Mouse (Mus musculus) left cerebral cortex, postnatal 36 days (tissue): ENCODE data around the gene Dtx3l. TPM values are rescaled to one million over a fixed set of nuclear protein-coding genes. Genes with fewer than 3 reads are reported as not detected.
A peak's percentile ranks its signal among the peaks of the same experiment; 100 is the strongest.
"Not testable (repeated sequence)": the region's sequence is repeated elsewhere in the genome, so short reads cannot be mapped to it uniquely, and the experiment has no call there.

Experiments
- DNase-seq, 2 experiments: peaks; one replicate each; pipeline ENCODE4 v3.0.0; 2021 to 2022; ENCODE audit warnings: low spot score in 2 of 2, mixed read lengths in 1 of 2
- intact Hi-C: fragments of 180-260 bp; cut with DNase I; formaldehyde crosslinking; loops from one replicate; pipeline ENCODE4 v1.15.1; 2025
- total RNA-seq, 2 experiments: library from RNA; stranded (reverse); gene quantifications; 2 replicates each; pipeline ENCODE4 v1.2.3; 2021

Dtx3l gene
- total RNA-seq = 1 to 10 TPM; 3.9 to 4.2 TPM

DNA sequence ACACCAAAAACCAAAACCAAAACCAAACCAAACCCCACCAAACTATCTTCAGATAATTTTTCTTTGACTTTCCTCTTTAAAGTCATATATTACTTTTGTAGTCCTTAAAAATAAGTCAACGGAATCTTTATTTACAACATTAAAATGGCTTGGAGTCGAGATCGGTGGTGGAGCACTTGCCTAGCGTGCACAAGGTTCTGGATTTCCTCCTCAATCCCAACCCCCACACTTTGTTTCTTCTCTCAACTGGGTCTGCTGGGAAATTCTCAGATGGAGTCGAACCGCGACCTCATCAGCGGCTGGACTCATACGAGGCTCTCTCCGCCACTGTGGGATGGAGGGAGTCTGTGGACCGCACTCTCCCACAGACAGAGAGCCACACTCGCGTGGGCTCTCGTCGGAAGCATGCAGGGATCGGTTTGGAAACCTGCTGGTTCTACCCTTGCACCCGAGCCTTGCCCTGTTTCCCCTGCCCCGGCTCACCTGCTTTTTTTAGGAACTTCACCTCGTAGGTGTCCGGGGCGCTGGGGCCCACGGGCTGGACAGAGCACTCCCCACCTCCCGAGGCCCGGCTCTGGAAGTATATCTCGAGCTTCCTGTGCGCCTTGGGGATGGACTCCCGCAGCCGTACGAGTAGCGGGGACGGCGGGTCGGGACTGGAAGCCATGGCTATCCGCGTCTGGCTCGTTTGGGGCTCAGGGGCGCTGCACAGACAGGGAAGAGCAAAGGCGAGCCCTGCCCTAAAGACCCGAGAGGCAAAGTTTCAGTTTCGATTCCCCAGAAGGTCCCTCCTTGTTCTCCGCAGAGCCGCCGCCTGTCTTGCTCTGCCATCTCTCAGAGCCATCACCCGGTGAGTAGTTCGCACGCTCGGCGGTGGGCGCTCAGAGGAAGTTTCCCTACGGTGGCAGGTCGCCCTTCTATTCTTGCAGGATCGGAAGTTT lies at the start of gene Dtx3l, which contains the start of gene Parp9:
Gene Dtx3l, minus strand, starts transcription at position 941 of the 941 bp plus-strand sequence.
Gene Parp9, plus strand, starts transcription at position 260 of the 941 bp plus-strand sequence.
- DNase-seq = peak; percentile 28 to 35
- intact Hi-C loops = loop anchor here (2.0 kb wide), 1 partner anchor 68 kb away; the partner anchor contains the start of gene Parp14

DNA sequence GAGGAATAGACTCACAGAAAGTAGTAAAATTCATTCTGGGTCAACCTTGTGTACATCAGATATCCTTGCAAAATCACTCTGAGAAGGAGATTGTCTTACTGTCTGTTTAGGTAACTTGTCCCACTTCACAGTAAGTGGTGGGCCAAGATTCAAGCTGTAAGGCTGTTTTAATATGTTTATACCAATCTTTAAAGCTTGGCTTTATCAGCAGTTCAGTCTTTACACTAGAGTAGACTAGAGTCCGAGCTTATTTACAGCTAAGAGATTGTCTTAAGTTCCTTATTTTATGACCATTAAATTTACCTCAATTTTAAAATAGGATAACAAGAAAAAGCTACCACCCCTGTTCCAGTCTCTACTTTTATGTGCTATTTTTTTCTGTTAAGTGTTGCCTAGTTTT lies 49.0 kb upstream of the Dtx3l start:
- intact Hi-C loops = no loop called here
- DNase-seq = no peak

DNA sequence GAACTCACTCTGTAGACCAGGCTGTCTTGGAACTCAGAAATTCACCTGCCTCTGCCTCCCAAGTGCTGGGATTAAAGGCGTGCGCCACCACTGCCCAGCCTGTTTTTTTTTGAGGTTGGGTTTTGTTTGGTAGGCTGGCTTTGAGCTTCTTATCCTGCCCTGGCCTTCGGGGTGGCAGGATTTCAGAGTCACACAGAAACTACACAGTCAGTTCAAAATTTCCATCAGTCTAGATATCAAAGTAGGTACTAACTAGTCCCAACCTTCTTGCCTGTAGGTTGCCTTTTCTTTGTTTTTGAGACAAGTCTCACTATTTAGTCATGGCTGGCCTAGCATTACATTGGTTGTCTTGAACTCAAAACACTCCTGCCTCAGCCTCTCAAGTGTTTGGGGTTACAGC lies 45.5 kb upstream of the Dtx3l start:
- DNase-seq = no peak
- intact Hi-C loops = loop anchor here (5.0 kb wide), 1 partner anchor 88 kb away; the partner anchor contains the start of genes Ccdc58 and Fam162a

DNA sequence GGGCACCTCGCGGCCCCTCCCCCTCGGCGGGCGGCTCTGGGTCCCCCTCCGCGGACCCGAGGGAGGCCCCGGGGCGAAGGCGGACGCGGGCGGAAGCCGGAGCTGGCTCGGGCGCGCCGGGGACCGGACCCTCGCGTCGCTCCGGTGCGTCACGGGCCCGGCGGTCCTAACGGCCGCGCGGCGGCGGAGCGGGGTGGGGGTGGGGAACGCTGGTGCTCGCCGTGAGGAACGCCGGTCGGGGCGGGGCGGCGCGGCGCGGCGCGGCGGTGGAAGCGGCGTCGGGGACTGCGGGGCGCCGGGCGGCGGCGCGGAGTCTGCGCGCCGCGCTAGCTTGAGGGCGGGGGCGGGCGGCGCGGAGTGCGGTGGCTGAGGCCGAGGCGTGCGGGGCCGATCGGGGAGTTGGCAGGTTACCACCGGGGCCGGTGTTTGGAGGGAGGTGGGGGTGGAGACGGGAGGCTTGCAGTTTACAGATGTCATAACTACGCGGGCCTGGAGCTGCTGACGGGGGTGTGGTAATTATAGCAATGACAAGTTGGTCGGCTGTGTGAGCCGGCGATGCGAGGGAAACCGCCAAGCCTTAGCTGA lies 44.7 kb upstream of the Dtx3l start:
- intact Hi-C loops = loop anchor here (2.0 to 5.0 kb wide), 2 partner anchors 89 to 211 kb away; partner anchors contain the start of genes Ccdc58 and Fam162a
- DNase-seq = peak; percentile 71 to 82

DNA sequence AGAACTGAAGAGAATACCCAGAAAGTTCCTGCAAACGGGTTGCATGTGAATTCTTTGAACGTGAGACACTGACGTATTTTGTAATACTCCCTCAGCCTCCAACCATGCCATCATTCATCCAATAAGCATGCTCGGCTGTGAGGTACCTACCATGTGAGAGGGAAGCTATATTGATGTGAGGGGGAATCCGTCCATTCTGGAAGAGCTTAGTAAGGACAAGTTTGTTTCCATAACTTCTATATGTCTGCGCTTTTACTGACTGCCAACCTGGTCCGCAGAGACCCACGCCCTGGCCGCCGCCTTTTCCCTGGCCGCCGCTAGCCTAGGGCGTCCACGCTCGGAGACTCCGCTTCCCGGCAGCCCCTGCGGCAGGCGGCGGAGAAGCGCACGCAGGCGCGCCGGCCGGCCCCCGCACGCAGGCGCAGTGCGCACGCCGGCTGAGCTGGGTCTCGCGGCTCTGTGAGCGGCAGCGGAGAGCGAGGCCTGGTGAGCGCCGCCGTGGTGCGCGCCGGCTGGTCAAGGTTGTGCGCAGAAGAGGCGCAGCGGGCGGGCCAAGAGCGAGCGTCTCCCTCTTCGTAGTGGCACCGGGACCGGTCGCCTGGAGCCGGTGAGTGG lies 44.1 kb upstream of the Dtx3l start:
- intact Hi-C loops = loop anchor here (2.0 to 5.0 kb wide), 2 partner anchors 89 to 210 kb away; partner anchors contain the start of genes Ccdc58 and Fam162a
- peak; percentile 91 to 97 for DNase-seq

DNA sequence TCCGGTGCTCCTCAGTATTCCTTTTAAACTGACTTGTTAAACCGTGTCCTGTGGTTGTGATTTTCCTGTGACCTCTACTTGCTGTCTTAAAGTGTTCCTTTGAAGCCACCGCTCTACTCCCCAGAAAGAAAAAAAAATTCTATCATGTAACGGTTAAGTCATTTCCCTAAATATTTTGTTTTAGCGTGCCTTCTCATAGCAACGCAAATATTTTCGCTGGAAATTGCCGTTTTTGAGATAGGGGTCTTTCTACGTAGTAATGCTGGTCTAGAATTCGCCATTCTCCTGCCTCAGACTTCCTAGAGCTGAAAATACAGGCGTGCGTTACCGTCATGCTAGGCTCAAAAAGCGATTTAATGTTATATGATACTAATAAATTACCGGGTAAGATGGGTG lies 43.6 kb upstream of the Dtx3l start:
- DNase-seq = no peak
- intact Hi-C loops = loop anchor here (2.0 to 5.0 kb wide), 2 partner anchors 90 to 210 kb away; partner anchors contain the start of genes Ccdc58 and Fam162a

DNA sequence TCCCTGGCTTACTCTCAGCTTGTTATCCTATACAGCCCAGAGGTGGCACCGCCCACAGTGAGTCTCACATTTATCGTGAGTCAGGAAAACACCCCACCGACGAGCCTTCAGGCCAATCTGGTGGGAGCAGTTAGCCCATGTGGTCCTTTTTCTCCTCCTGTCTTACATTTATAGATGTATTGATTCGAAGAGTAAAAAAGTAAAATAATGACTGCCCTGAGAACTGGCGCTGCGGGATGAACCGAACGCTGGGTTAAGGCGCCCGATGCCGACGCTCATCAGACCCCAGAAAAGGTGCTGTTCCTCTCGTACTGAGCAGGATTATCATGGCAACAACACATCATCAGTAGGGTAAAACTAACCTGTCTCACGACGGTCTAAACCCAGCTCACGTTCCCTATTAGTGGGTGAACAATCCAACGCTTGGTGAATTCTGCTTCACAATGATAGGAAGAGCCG lies 42.4 kb upstream of the Dtx3l start:
- DNase-seq = peak; percentile 100
- intact Hi-C loops = loop anchor here (5.0 kb wide), 1 partner anchor 91 kb away; the partner anchor contains the start of genes Ccdc58 and Fam162a

DNA sequence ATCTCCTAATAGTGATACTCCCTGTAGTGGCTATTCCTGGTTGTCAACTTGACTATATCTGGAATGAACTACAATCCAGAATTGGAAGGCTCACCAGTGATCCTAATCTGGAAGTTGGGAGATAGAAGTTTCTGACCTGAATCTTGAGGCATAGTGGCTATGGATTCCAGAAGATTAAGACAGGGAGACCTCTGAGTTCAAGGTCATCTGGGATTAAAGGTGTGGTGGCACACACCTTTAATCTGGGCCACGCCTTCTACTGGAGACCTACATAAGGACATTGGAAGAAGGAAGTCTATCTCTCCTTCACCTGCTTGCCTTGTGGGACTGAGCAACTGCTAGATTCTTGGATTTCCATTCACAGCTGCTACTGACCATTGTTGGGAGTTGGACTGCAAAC lies 39.5 kb upstream of the Dtx3l start, which contains the start of gene Kpna1:
Gene Kpna1, plus strand, starts transcription at position 301 of the 400 bp plus-strand sequence.
- DNase-seq, intact Hi-C loops: not testable (repeated sequence)

DNA sequence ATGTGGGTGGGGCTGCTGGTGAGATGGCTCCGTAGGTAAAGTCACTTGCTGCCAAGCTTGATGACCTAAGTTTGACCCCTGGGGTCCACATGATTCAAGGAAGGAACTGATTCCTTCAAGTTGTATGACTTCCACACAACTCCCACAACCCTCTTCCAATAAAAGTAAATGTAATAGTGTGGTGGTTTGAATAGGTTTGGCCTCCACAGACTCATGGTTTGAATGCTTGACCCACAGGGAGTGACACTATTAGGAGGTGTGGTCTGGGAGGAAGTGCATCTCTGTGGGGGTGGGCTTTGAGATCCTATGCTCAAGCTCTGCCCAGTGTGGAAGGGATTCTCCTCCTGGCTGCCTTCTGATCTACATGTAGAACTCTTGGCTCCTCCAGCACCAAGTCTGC lies 35.1 kb upstream of the Dtx3l start:
- intact Hi-C loops = no loop called here

DNA sequence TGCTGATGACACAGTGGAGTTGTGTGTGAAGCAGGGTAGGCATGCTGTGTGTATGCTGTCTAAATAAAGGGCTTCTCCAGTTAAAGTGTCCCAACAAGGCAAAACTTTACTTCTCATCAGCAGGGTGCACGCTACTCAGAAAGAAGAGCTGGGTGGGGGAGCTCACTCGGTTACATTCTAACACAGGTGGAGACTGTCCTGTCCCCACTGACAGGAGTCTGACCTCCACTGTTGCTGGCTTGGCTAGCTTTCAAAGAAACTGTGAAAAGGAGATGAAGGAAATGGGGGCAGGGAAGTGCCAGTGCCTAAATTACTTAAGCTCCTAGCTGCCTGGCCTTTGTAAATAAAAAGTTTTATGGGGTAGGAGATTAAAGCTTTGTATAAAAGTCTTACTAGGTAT lies 29.2 kb upstream of the Dtx3l start:
- intact Hi-C loops = no loop called here
- no peak for DNase-seq

More for the DNA sequence above, 35.1 kb upstream of the Dtx3l start:
- DNase-seq = no peak

DNA sequence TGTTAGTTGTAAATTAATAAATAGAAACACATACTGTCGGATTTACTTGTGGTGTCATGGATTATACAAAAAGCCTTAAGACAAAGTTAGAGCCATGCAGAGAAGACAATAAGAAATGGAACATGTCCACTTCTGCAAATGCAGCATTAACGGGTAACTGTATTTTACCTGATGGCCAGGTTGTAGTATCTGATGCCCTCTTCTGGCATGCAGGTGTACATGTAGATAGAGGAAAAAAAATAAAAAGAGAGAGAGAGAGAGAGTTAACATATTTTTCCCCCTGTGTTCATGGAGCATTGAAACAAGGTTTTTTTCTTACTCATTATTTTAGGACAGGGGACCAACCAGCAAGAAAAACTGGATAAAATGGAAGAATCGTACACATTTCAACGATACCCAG lies 28.4 kb upstream of the Dtx3l start:
- DNase-seq = no peak
- intact Hi-C loops = no loop called here

DNA sequence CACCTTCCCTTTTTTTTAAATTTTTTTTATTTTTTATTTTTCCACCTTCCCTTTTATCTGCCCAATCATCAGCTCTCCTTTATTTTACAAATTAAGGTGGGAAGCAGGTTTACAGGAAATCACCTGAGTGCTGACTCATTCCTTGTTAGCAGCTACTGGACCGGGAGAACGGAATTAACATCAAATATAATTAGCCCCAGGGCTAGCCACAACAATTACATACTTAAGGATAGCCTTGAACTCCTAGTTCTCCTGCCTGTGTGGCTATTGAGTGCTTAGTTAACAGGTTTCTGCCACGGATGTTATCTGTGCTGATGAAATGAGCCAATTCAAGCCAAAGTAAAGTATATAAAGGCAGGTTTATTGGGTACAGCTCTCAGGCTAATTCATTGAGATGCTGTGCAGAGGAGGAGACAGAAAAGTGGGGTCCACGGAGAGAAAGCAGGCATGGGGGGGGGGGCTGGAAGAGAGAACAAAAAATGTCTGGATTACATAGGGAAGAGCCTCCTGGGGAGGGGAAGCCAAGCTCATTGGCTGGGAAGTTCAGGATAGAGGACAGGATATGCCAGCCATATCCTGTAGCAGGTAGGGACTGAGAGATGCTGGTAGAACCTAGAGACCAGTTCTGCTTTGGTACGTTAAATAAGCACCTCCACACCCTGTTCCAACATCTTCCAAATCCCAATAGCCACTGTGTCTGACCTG lies 27.6 kb upstream of the Dtx3l start:
- DNase-seq = no peak
- intact Hi-C loops = no loop called here

DNA sequence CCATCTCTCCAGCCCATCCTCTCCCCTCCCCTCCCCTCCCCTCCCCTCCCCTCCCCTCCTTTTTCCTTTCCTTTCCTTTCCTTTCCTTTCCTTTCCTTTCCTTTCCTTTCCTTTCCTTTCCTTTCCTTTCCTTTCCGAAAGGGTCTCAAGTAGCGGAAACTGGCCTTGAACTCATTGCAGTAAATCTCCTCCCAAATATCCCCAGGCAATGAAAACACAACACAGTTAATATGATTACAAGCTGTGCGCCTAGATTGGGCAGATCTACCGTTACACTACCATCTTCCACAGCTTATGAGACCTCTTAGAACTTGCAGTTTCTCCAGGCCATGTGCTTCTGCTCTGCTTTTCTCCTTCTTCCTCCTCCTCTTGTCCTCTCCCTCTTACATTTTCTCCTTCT lies 27.0 kb upstream of the Dtx3l start:
- intact Hi-C loops, DNase-seq: not testable (repeated sequence)

DNA sequence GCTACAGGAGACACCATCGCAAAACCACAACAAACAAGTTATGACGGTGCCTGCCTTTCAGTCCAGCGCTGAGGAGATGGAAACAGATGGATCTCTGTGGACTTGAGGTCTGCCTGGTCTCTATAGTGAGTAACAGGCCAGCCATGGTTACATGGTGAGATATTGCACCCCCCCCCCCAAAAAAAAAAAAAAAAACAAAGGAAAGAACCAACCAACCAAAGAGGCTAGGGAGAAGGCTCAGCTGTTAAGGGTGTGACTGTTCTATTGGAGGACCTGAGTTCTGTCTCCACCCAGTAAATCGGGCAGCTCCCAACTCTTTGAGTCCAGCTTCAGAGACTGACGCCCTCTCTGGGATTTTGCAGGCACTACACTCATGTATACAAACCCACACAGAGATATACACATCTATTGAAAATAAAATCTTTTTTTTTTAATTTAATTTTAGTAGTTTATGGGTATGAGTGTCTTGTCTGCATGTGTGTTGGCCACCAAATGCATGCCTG lies 13.7 kb upstream of the Dtx3l start:
- intact Hi-C loops = no loop called here
- DNase-seq = no peak

DNA sequence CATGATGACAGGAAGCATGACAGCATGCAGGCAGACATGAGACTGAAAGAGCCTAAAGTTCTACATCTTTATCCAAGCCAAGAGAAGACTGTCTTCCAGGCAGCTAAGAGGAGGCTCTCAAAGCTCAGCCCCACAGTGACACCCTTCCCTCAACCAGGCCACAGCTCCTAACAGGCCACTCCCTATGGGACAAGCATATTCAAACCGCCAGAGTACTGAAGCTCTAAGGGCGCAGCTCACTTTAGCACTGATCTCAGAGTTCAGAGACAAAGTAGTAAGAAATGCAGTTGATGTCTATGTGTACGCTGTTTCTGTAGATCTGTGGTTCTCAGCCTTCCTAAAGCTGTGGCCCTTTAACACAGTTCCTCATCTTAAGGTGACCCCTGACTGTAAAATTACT lies 12.3 kb upstream of the Dtx3l start:
- no peak for DNase-seq
- intact Hi-C loops = no loop called here

DNA sequence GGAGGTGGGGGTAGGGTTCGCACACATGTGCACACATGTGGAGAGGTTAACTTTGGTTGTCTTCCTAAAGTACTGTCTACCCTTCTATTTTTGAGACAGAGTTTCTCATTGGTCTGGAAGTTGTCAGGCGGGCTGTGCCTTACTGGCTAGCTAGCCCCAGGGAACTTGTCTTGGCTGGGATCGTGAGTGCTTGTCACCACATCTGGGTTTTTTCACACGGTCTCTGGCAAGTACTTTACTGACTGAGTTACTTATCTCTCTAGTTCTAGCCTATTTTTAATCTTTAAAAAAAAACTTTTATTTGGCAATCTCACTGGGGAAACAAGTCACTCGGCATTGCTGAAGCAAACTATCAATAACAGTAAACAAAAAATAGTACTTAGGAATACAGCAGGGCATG lies 10.3 kb upstream of the Dtx3l start:
- DNase-seq = no peak
- intact Hi-C loops = no loop called here

DNA sequence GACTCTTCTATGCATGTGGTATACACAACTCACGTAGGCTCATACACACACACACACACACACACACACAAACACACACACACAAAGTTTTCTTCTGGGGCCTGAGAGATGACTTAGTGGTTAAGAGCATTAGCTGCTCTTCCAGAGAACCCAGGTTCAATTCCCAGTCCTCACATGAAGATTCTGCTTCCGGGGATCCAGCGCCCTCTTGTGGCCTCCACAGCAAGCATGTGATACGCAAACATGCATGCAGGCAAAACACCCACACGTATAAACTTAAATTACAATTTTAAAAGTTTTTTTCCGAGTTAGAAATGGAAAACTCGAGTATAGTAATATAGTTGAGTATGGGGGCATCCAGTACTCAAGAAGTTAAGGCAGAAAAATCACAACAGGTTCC lies 2.4 kb upstream of the Dtx3l start:
- no peak for DNase-seq
- intact Hi-C loops = no loop called here

DNA sequence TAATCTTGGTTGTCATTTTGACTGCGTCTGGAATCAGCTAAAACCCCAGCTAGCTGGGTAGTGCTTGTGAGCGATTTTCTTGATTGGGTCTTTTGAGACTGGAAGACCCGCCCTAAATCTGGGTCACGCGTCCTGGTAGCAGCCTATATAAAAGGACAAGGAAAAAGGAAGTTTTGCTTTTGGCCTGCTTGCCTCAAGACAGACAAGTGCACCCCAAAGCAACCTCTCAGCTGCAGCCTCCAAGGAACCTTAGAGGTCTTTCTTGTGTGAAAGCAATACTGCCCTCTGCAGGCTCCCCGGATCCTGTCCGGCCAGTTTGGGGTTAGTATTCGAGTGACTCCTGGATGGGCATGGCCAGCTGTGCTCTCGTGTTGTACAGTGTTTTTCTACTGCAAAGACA lies 739 bp upstream of the Dtx3l start:
- peak; percentile 48 to 61 for DNase-seq
- intact Hi-C loops = loop anchor here (2.0 kb wide), 1 partner anchor 69 kb away; the partner anchor contains the start of gene Parp14

DNA sequence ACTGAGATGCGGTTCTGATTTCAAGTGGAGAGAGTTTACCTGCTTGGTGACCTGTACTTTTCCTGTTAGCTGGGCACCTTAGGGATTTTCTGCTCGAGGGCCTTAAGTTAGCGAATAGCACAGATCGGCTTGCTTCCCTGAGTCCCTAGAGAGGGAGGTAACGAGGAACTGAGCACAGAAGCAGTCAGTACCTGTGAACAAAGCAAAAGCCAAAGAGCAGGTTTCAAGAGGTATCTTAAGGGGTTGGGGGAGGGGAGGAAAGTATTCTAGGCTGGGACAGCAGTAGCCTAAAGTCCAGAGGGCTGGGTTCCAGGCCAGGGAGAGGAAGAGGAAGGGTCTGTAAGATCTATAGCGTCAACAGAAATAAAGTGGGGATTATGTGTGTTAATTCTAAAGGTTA lies 310 bp upstream of the Dtx3l start:
- intact Hi-C loops = loop anchor here (2.0 kb wide), 1 partner anchor 68 kb away; the partner anchor contains the start of gene Parp14
- no peak for DNase-seq
